ENCODE assay signal across 26 mouse cellular contexts in genomic region chr3:30132370-30132769, GRCm38 (mm10).
DNase-seq lines count a peak whose midpoint lies in the region; ATAC-seq and TF ChIP-seq lines count a peak whose summit lies in the region.
"Had no signal": no experiment of that assay in that cellular context is flagged by ENCODE, and none has a peak within 500 bp of the region (broad histone marks: within the 10 kb centered on the region; RNA-seq: fewer than 3 reads in every experiment).

No protein-coding gene starts in this region.

- intact Hi-C loops in heart, adult 2 months (cut with DNase I), result no loop called here

- peak; percentile 44 for TF ChIP-seq CTCF in intestine, postnatal 0 days (IDR thresholded peaks at IDR 0.05; ENCODE audit: low read depth)
- TF ChIP-seq CTCF in heart, adult 2 months (IDR thresholded peaks at IDR 0.05), result no peak

- DNase-seq in fat pad, adult 2 months (ENCODE audit: extremely low read depth, low read depth, low spot score), result peak; percentile 39
- no peak for DNase-seq in heart, adult 2 months
- no peak for DNase-seq in urinary bladder, postnatal 4 days (ENCODE audit: low spot score in 2 of 2)
- no peak for DNase-seq in testis, postnatal 10 days (ENCODE audit: low spot score)
- DNase-seq in hindbrain, embryonic 14.5 days (ENCODE audit: low spot score), result no peak
- DNase-seq: adrenal gland, adult 8-10 months; adrenal gland, postnatal 14 days; adrenal gland, postnatal 36 days; B cell, adult 2 months; cerebellum, adult 11-12 months; cerebellum, adult 2 months; cerebellum, adult 9-10 months; cerebellum, postnatal 25 days had no signal

- TF ChIP-seq POLR2A in heart, adult 2 months (IDR thresholded peaks at IDR 0.05; ENCODE audit: insufficient read depth, low read depth, low read length), result no peak

- no peak overlapping the region for H3K9ac ChIP-seq in intestine, embryonic 15.5 days
- H3K9ac ChIP-seq in intestine, postnatal 0 days (ENCODE audit: low read depth, low read length), result no peak overlapping the region
- no peak overlapping the region for H3K9ac ChIP-seq in heart, adult 2 months (ENCODE audit: low read depth, low read length)
- no peak overlapping the region for H3K9ac ChIP-seq in hindbrain, embryonic 14.5 days
- H3K9ac ChIP-seq: embryonic facial prominence, embryonic 12.5 days; forebrain, embryonic 12.5 days had no signal

- 60% methylated on average over 2 of the region's 2 CpGs for whole genome bisulfite sequencing in intestine, embryonic 15.5 days
- WGBS in intestine, postnatal 0 days, result 28% methylated on average over 2 of the region's 2 CpGs
- 42% methylated on average over 2 of the region's 2 CpGs for WGBS in heart, adult 2 months
- WGBS in hindbrain, embryonic 14.5 days, result 83% methylated on average over 2 of the region's 2 CpGs

- no peak overlapping the region for H3K4me2 ChIP-seq in intestine, embryonic 15.5 days (replicated peaks)
- H3K4me2 ChIP-seq in intestine, postnatal 0 days (replicated peaks; ENCODE audit: low read depth), result no peak overlapping the region
- H3K4me2 ChIP-seq in hindbrain, embryonic 14.5 days (replicated peaks), result no peak overlapping the region
- H3K4me2 ChIP-seq: embryonic facial prominence, embryonic 12.5 days; forebrain, embryonic 12.5 days had no signal

- TF ChIP-seq EP300 in heart, adult 2 months (IDR thresholded peaks at IDR 0.05; ENCODE audit: insufficient read depth, low read depth, low read length), result no peak

- no peaks in the 10 kb centered on the region for H3K9me3 ChIP-seq in intestine, embryonic 15.5 days
- H3K9me3 ChIP-seq in intestine, postnatal 0 days (ENCODE audit: control insufficient read depth), result no peaks in the 10 kb centered on the region
- H3K9me3 ChIP-seq in hindbrain, embryonic 14.5 days (ENCODE audit: control insufficient read depth, low read length), result no peaks in the 10 kb centered on the region
- H3K9me3 ChIP-seq: embryonic facial prominence, embryonic 10.5 days; embryonic facial prominence, embryonic 12.5 days; forebrain, embryonic 10.5 days; forebrain, embryonic 12.5 days; G1E had no signal

- no peaks in the 10 kb centered on the region for H3K4me1 ChIP-seq in intestine, embryonic 15.5 days (replicated peaks)
- peaks cover 11% of the 10 kb centered on the region; the same call in 1 of the 2 replicates for H3K4me1 ChIP-seq in intestine, postnatal 0 days (replicated peaks; ENCODE audit: control insufficient read depth, insufficient read depth, low read length)
- H3K4me1 ChIP-seq in heart, adult 2 months (ENCODE audit: control insufficient read depth, insufficient read depth, low read length), result peaks cover 2% of the 10 kb centered on the region
- H3K4me1 ChIP-seq in hindbrain, embryonic 14.5 days (replicated peaks; ENCODE audit: control insufficient read depth, insufficient read depth, low read length), result no peaks in the 10 kb centered on the region
- H3K4me1 ChIP-seq: embryonic facial prominence, embryonic 12.5 days; forebrain, embryonic 10.5 days; forebrain, embryonic 12.5 days had no signal

- H3K27ac ChIP-seq in intestine, embryonic 15.5 days, result no peak overlapping the region
- H3K27ac ChIP-seq in intestine, postnatal 0 days (ENCODE audit: low read depth, low read length), result no peak overlapping the region
- H3K27ac ChIP-seq in heart, adult 2 months, result no peak overlapping the region
- H3K27ac ChIP-seq in hindbrain, embryonic 14.5 days, result no peak overlapping the region
- H3K27ac ChIP-seq: embryonic facial prominence, embryonic 10.5 days; embryonic facial prominence, embryonic 12.5 days; forebrain, embryonic 10.5 days; forebrain, embryonic 12.5 days had no signal

- ATAC-seq in intestine, embryonic 15.5 days, result peak; percentile 61
- peak; percentile 83 for ATAC-seq in intestine, postnatal 0 days
- no peak for ATAC-seq in hindbrain, embryonic 14.5 days (ENCODE audit: low FRiP score)
- ATAC-seq: activated CD4-positive, CD25-positive, alpha-beta regulatory T cell, adult 4 months; CD4-positive, CD25-positive, alpha-beta regulatory T cell, adult 4 months; forebrain, embryonic 14.5 days; forebrain, embryonic 16.5 days; Patski had no signal

- H3K4me3 ChIP-seq in intestine, embryonic 15.5 days (replicated peaks), result no peak overlapping the region
- H3K4me3 ChIP-seq in intestine, postnatal 0 days (ENCODE audit: low read depth, low read length), result no peak overlapping the region
- H3K4me3 ChIP-seq in heart, adult 2 months, result no peak overlapping the region
- H3K4me3 ChIP-seq in hindbrain, embryonic 14.5 days (replicated peaks; ENCODE audit: low read length), result no peak overlapping the region
- H3K4me3 ChIP-seq: embryonic facial prominence, embryonic 10.5 days; embryonic facial prominence, embryonic 12.5 days; forebrain, embryonic 10.5 days; forebrain, embryonic 12.5 days had no signal

- no peaks in the 10 kb centered on the region for H3K36me3 ChIP-seq in intestine, embryonic 15.5 days
- H3K36me3 ChIP-seq in intestine, postnatal 0 days (ENCODE audit: control insufficient read depth, insufficient read depth), result no peaks in the 10 kb centered on the region
- no peaks in the 10 kb centered on the region; the same call in 1 of the 2 replicates for H3K36me3 ChIP-seq in heart, adult 2 months (ENCODE audit: control insufficient read depth, insufficient read depth, low read length)
- H3K36me3 ChIP-seq in hindbrain, embryonic 14.5 days (replicated peaks; ENCODE audit: control insufficient read depth, insufficient read depth), result no peaks in the 10 kb centered on the region
- H3K36me3 ChIP-seq: embryonic facial prominence, embryonic 10.5 days; embryonic facial prominence, embryonic 12.5 days; forebrain, embryonic 10.5 days; forebrain, embryonic 12.5 days; G1E had no signal

- H3K27me3 ChIP-seq in intestine, embryonic 15.5 days (replicated peaks), result no peaks in the 10 kb centered on the region
- H3K27me3 ChIP-seq in intestine, postnatal 0 days (replicated peaks; ENCODE audit: control insufficient read depth, insufficient read depth, low read length), result no peaks in the 10 kb centered on the region
- no peaks in the 10 kb centered on the region for H3K27me3 ChIP-seq in heart, adult 2 months (ENCODE audit: control insufficient read depth, insufficient read depth, low read length)
- no peaks in the 10 kb centered on the region for H3K27me3 ChIP-seq in hindbrain, embryonic 14.5 days (ENCODE audit: control insufficient read depth, insufficient read depth, low read length)
- H3K27me3 ChIP-seq: CH12.LX; embryonic facial prominence, embryonic 12.5 days; forebrain, embryonic 12.5 days had no signal

- no peaks in the 10 kb centered on the region for H3K79me2 ChIP-seq in heart, adult 2 months (replicated peaks; ENCODE audit: control insufficient read depth, insufficient read depth, low read length)
